Mouse (Mus musculus) spleen, adult 18-20 months (tissue): ENCODE data around the gene Rbfox2.
"Not testable (repeated sequence)": the region's sequence is repeated elsewhere in the genome, so short reads cannot be mapped to it uniquely, and the experiment has no call there.

Source experiments
- DNase-seq, 2 experiments: peaks; one replicate each; pipeline ENCODE4 v3.0.0; 2022; ENCODE audit warnings: mixed read lengths in 2 of 2

Gene Rbfox2

GRCm38 (mm10) chr15:77306547-77307261 is at the start of gene Rbfox2:
Gene Rbfox2 (minus strand): TSS chr15:77307004.
- peak; percentile 42 to 47 for DNase-seq

GRCm38 (mm10) chr15:77356248-77356810 is 49.5 kb upstream of the Rbfox2 start:
- no peak for DNase-seq

- DNase-seq, result no peak
Observed at GRCm38 (mm10) chr15:77354848-77355551, 48.2 kb upstream of the Rbfox2 start.

- no peak for DNase-seq
Observed at GRCm38 (mm10) chr15:77354496-77354847, 47.7 kb upstream of the Rbfox2 start.

GRCm38 (mm10) chr15:77353764-77354163 is 47.0 kb upstream of the Rbfox2 start:
- DNase-seq, result no peak

GRCm38 (mm10) chr15:77352863-77353262 is 46.1 kb upstream of the Rbfox2 start:
- DNase-seq, result no peak

- no peak for DNase-seq
Observed at GRCm38 (mm10) chr15:77350117-77350516, 43.3 kb upstream of the Rbfox2 start.

- no peak for DNase-seq
Observed at GRCm38 (mm10) chr15:77348146-77348545, 41.3 kb upstream of the Rbfox2 start.

GRCm38 (mm10) chr15:77344127-77345125 is 37.6 kb upstream of the Rbfox2 start:
- DNase-seq, result no peak

GRCm38 (mm10) chr15:77343527-77344091 is 36.8 kb upstream of the Rbfox2 start:
- DNase-seq, result peak in 1 of 2 experiments; percentile 31

GRCm38 (mm10) chr15:77342962-77343526 is 36.2 kb upstream of the Rbfox2 start:
- no peak for DNase-seq

GRCm38 (mm10) chr15:77342005-77342404 is 35.2 kb upstream of the Rbfox2 start:
- no peak for DNase-seq

GRCm38 (mm10) chr15:77340581-77340980 is 33.8 kb upstream of the Rbfox2 start:
- DNase-seq, result no peak

- DNase-seq, result no peak
Observed at GRCm38 (mm10) chr15:77338924-77339429, 32.2 kb upstream of the Rbfox2 start.

- no peak for DNase-seq
Observed at GRCm38 (mm10) chr15:77338451-77338850, 31.6 kb upstream of the Rbfox2 start.

- no peak for DNase-seq
Observed at GRCm38 (mm10) chr15:77337926-77338325, 31.1 kb upstream of the Rbfox2 start.

GRCm38 (mm10) chr15:77336968-77337341 is 30.2 kb upstream of the Rbfox2 start:
- DNase-seq, result no peak

GRCm38 (mm10) chr15:77336287-77336967 is 29.6 kb upstream of the Rbfox2 start:
- peak; percentile 13 to 42 for DNase-seq

GRCm38 (mm10) chr15:77335185-77335584 is 28.4 kb upstream of the Rbfox2 start:
- DNase-seq, result not testable (repeated sequence)

GRCm38 (mm10) chr15:77332272-77332991 is 25.6 kb upstream of the Rbfox2 start:
- DNase-seq, result no peak

GRCm38 (mm10) chr15:77331444-77331843 is 24.6 kb upstream of the Rbfox2 start:
- DNase-seq, result no peak
